Mouse (Mus musculus): ENCODE measurements at regions not wholly inside any gene's neighbourhood (a gene's known extent, or its start where the extent isn't known, plus 50 kb on each side); places are given as distances from the start of the nearest gene placed in this dataset.

DNA sequence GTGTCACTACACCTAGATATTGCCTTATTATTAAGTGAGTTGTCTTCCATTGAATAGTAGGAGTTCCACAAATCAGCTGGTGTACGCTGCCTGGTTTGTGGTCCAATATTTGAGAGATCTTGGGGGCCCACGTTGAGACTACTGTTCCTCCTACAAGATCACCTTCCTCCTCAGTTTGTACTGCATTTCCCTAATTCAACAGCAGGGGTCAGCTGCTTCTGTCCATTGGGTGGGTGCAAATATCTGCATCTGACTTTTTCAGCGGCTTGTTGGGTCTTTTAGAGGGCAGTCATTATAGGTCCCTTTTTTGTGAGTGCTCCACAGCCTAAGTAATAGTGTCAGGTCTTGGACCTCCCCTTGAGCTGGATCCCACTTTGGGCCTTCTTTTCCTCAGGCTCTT lies 908.8 kb upstream of the Vwc2 start:
- no peak overlapping the region for H3K4me3 ChIP-seq (ENCODE audit: control insufficient read depth, insufficient read depth, low read length)
- no peak overlapping the region for H3K27ac ChIP-seq (ENCODE audit: control insufficient read depth, insufficient read depth, low read length)
- WGBS, result 72% methylated on average over 3 of the region's 3 CpGs
- TF ChIP-seq POLR2A (IDR thresholded peaks at IDR 0.05; ENCODE audit: control insufficient read depth, extremely low read depth, insufficient read depth, low read length, poor library complexity) (no peak), CTCF (IDR thresholded peaks at IDR 0.05; ENCODE audit: borderline replicate concordance, control insufficient read depth, extremely low read depth, insufficient read depth, low read length, poor library complexity) (no peak)
- no peaks in the 10 kb centered on the region for H3K36me3 ChIP-seq (ENCODE audit: control insufficient read depth, insufficient read depth, low read length)
- H3K4me1 ChIP-seq (replicated peaks; ENCODE audit: control insufficient read depth, insufficient read depth, low read length), result no peaks in the 10 kb centered on the region
- H3K27me3 ChIP-seq (ENCODE audit: control insufficient read depth, insufficient read depth, low read length), result no peaks in the 10 kb centered on the region
- DNase-seq, result no peak

Measured in thymus, adult 2 months (tissue).